Mouse (Mus musculus) heart, embryonic 11.5 days (tissue): Measurements from ENCODE around the gene Simc1. TPM values are rescaled to one million over a fixed set of nuclear protein-coding genes. Genes with fewer than 3 reads are reported as not detected.

Experiments
- ATAC-seq: fragments of 200-750 bp; cut with Nextera tagmentation; replicated peaks from 2 replicates; pipeline ENCODE4 v1.8.0; 2017; ENCODE audit warnings: moderate library complexity; ENCODE audit not compliant: insufficient number of reproducible peaks, low FRiP score, low TSS enrichment
- H3K27ac ChIP-seq: fragments of 300-500 bp; sonication (generic); 2 replicates; pipeline ENCODE4 v1.5.1; 2014; ENCODE audit warnings: mild to moderate bottlenecking, low read depth, low read length
- H3K27me3 ChIP-seq: fragments of 300-500 bp; sonication (generic); 2 replicates; pipeline ENCODE4 v1.6.1; 2014; ENCODE audit warnings: mild to moderate bottlenecking, low read length, mixed read lengths; ENCODE audit not compliant: control insufficient read depth, insufficient read depth
- H3K36me3 ChIP-seq: fragments of 300-500 bp; sonication (generic); 2 replicates; pipeline ENCODE4 v1.6.1; 2014; ENCODE audit warnings: mild to moderate bottlenecking, low read length, moderate library complexity, mixed read lengths; ENCODE audit not compliant: control insufficient read depth, insufficient read depth
- H3K4me1 ChIP-seq: fragments of 300-500 bp; sonication (generic); 2 replicates; pipeline ENCODE4 v1.6.1; 2014; ENCODE audit warnings: low read length; ENCODE audit not compliant: control insufficient read depth, insufficient read depth
- H3K4me2 ChIP-seq: fragments of 300-500 bp; sonication (generic); 2 replicates; pipeline ENCODE4 v1.6.1; 2014; ENCODE audit warnings: mild to moderate bottlenecking, moderate library complexity
- H3K4me3 ChIP-seq: fragments of 300-500 bp; sonication (generic); 2 replicates; pipeline ENCODE4 v1.5.1; 2014; ENCODE audit warnings: low read depth, low read length
- H3K9ac ChIP-seq: fragments of 300-500 bp; sonication (generic); 2 replicates; pipeline ENCODE4 v1.6.1; 2014; ENCODE audit warnings: mild to moderate bottlenecking, low read depth, low read length, moderate library complexity
- H3K9me3 ChIP-seq: fragments of 300-500 bp; sonication (generic); replicated peaks from 2 replicates; pipeline ENCODE4 v1.6.1; 2016; ENCODE audit warnings: low read length; ENCODE audit not compliant: control insufficient read depth
- WGBS: fragments of 180-500 bp; shearing (Covaris S2); extraction: QIAGEN DNeasy Blood & Tissue Kit; methylation state at CpG from one replicate; pipeline ENCODE4 v1.1.7; 2014; ENCODE audit not compliant: insufficient replicate concordance; 5-methylcytosine and 5-hydroxymethylcytosine counted together
- polyA plus RNA-seq: library from polyadenylated mRNA; unstranded; fragments of >200 nt; fragmentation: Nextera tagmentation; extraction: Ambion mirVana; gene quantifications from 2 replicates; pipeline ENCODE4 v1.2.1, GENCODE M21; 2014

Simc1 gene
- polyA plus RNA-seq, 1 experiment from 2014 or later = 7.6 TPM

- no peak overlapping the region for H3K4me3 ChIP-seq
- 0 out of 2 replicates have a peak, but pooled peaks cover 7% of the 10 kb centered on the region for H3K4me1 ChIP-seq
- no peak for ATAC-seq
- peaks cover 30% of the 10 kb centered on the region for H3K36me3 ChIP-seq
- no peaks in the 10 kb centered on the region for H3K9me3 ChIP-seq
- 88% methylated on average over 2 of the region's 2 CpGs for WGBS
- no peak overlapping the region for H3K27ac ChIP-seq
- no peak overlapping the region for H3K9ac ChIP-seq
- H3K4me2 ChIP-seq = no peak overlapping the region
- no peaks in the 10 kb centered on the region for H3K27me3 ChIP-seq
Measured at GRCm38 (mm10) chr13:54559656-54560055, 56.1 kb downstream of the Simc1 start.

- H3K27ac ChIP-seq = no peak overlapping the region
- H3K4me2 ChIP-seq = no peak overlapping the region
- H3K9ac ChIP-seq = no peak overlapping the region
- WGBS = 84% methylated on average over 7 of the region's 7 CpGs
- no peak overlapping the region for H3K4me3 ChIP-seq
- H3K27me3 ChIP-seq = no peaks in the 10 kb centered on the region
- no peak for ATAC-seq
- H3K36me3 ChIP-seq = peaks cover 30% of the 10 kb centered on the region
- H3K9me3 ChIP-seq = no peaks in the 10 kb centered on the region
- H3K4me1 ChIP-seq = peaks cover 7% of the 10 kb centered on the region; the same call in 1 of the 2 replicates
Measured at GRCm38 (mm10) chr13:54560608-54561007, 57.0 kb downstream of the Simc1 start.

- H3K36me3 ChIP-seq = peaks cover 20% of the 10 kb centered on the region
- no peaks in the 10 kb centered on the region for H3K27me3 ChIP-seq
- H3K27ac ChIP-seq = no peak overlapping the region
- 73% methylated on average over 7 of the region's 7 CpGs for WGBS
- no peak overlapping the region for H3K4me2 ChIP-seq
- no peaks in the 10 kb centered on the region for H3K9me3 ChIP-seq
- H3K4me1 ChIP-seq = peaks cover 7% of the 10 kb centered on the region; the same call in 1 of the 2 replicates
- ATAC-seq = no peak
- no peak overlapping the region for H3K4me3 ChIP-seq
- no peak overlapping the region for H3K9ac ChIP-seq
Measured at GRCm38 (mm10) chr13:54562562-54562961, 59.0 kb downstream of the Simc1 start.

- WGBS = 11% methylated on average over 45 of the region's 45 CpGs
- peaks cover 3% of the 10 kb centered on the region for H3K36me3 ChIP-seq
- peaks cover 7% of the 10 kb centered on the region; the same call in 1 of the 2 replicates for H3K4me1 ChIP-seq
- peak overlapping the region; percentile 96 for H3K4me3 ChIP-seq
- H3K27me3 ChIP-seq = no peaks in the 10 kb centered on the region
- H3K27ac ChIP-seq = peak overlapping the region; percentile 42; the same call in 1 of the 2 replicates
- H3K9me3 ChIP-seq = no peaks in the 10 kb centered on the region
- peak; percentile 55 for ATAC-seq
- H3K4me2 ChIP-seq = peak overlapping the region; percentile 83
- H3K9ac ChIP-seq = peak overlapping the region; percentile 98
Measured at GRCm38 (mm10) chr13:54564232-54565200, 60.9 kb downstream of the Simc1 start.

- peak within 1 kb of the TSS; percentile 83 for H3K4me2 ChIP-seq
- peaks cover 7% of the 10 kb centered on the region; the same call in 1 of the 2 replicates for H3K4me1 ChIP-seq
- H3K27me3 ChIP-seq = no peaks in the 10 kb centered on the region
- peak within 1 kb of the TSS; percentile 42; the same call in 1 of the 2 replicates for H3K27ac ChIP-seq
- H3K9ac ChIP-seq = peak within 1 kb of the TSS; percentile 98
- peak within 1 kb of the TSS; percentile 96 for H3K4me3 ChIP-seq
- under 1% methylated on average over 27 of the region's 27 CpGs for WGBS
- no peaks in the 10 kb centered on the region for H3K9me3 ChIP-seq
- no peaks in the 10 kb centered on the region; the same call in 1 of the 2 replicates for H3K36me3 ChIP-seq
- peak; percentile 94 for ATAC-seq
Measured at GRCm38 (mm10) chr13:54565201-54565581, 61.6 kb downstream of the Simc1 start, which contains the start of gene 4833439L19Rik. Gene 4833439L19Rik (minus strand): TSS chr13:54565435.

- Histone ChIP-seq H3K9me3 (no peaks in the 10 kb centered on the region), H3K4me3 (peak overlapping the region; percentile 96), H3K27me3 (no peaks in the 10 kb centered on the region), H3K36me3 (no peaks in the 10 kb centered on the region; the same call in 1 of the 2 replicates), H3K9ac (peak overlapping the region; percentile 98; the same call in 1 of the 2 replicates), H3K4me2 (peak overlapping the region; percentile 83), H3K27ac (no peak overlapping the region), H3K4me1 (peaks cover 7% of the 10 kb centered on the region; the same call in 1 of the 2 replicates)
- WGBS = 42% methylated on average over 8 of the region's 8 CpGs
- ATAC-seq = peak; percentile 37
Measured at GRCm38 (mm10) chr13:54565594-54566345, 62.2 kb downstream of the Simc1 start.

- no peaks in the 10 kb centered on the region for H3K36me3 ChIP-seq
- WGBS = 41% methylated on average over 5 of the region's 5 CpGs
- H3K4me2 ChIP-seq = no peak overlapping the region
- no peak overlapping the region for H3K4me3 ChIP-seq
- no peak overlapping the region for H3K27ac ChIP-seq
- ATAC-seq = no peak
- H3K9me3 ChIP-seq = no peaks in the 10 kb centered on the region
- H3K9ac ChIP-seq = no peak overlapping the region
- no peaks in the 10 kb centered on the region for H3K27me3 ChIP-seq
- peaks cover 7% of the 10 kb centered on the region; the same call in 1 of the 2 replicates for H3K4me1 ChIP-seq
Measured at GRCm38 (mm10) chr13:54568380-54568779, 64.8 kb downstream of the Simc1 start.

- Histone ChIP-seq H3K36me3 (no peaks in the 10 kb centered on the region), H3K9ac (no peak overlapping the region), H3K9me3 (no peaks in the 10 kb centered on the region), H3K4me3 (no peak overlapping the region), H3K4me2 (no peak overlapping the region), H3K4me1 (peaks cover 3% of the 10 kb centered on the region; the same call in 1 of the 2 replicates), H3K27me3 (no peaks in the 10 kb centered on the region), H3K27ac (no peak overlapping the region)
- no peak for ATAC-seq
- WGBS = 45% methylated on average over 1 of the region's 1 CpGs
Measured at GRCm38 (mm10) chr13:54569282-54569681, 65.7 kb downstream of the Simc1 start.
